Mouse (Mus musculus) testis, adult 2 months (tissue): ENCODE data around the gene Gm20425. TPM values are rescaled to one million over a fixed set of nuclear protein-coding genes. Genes with fewer than 3 reads are reported as not detected.

Experiments used
- H3K27ac ChIP-seq: fragments of 200-500 bp; 2 replicates; pipeline ENCODE4 v1.5.1; 2012; ENCODE audit warnings: low read depth, low read length; ENCODE audit not compliant: control insufficient read depth, insufficient read depth
- H3K27me3 ChIP-seq: fragments of 200-500 bp; 2 replicates; pipeline ENCODE4 v1.6.1; 2012; ENCODE audit warnings: mild to moderate bottlenecking, low read length, moderate library complexity; ENCODE audit not compliant: control insufficient read depth, insufficient read depth
- H3K36me3 ChIP-seq: fragments of 200-500 bp; 2 replicates; pipeline ENCODE4 v1.6.1; 2012; ENCODE audit warnings: mild to moderate bottlenecking, low read length; ENCODE audit not compliant: control insufficient read depth, insufficient read depth
- H3K4me1 ChIP-seq: fragments of 200-500 bp; 2 replicates; pipeline ENCODE4 v1.6.1; 2012; ENCODE audit warnings: low read length; ENCODE audit not compliant: control insufficient read depth, insufficient read depth
- H3K4me3 ChIP-seq: fragments of 200-500 bp; 2 replicates; pipeline ENCODE4 v1.5.1; 2012; ENCODE audit warnings: low read depth, mild to moderate bottlenecking, low read length, moderate library complexity, mixed read lengths; ENCODE audit not compliant: control insufficient read depth
- CTCF ChIP-seq: fragments of 200-500 bp; IDR thresholded peaks from 2 replicates; pipeline ENCODE4 v1.5.1; 2012; ENCODE audit warnings: low read depth, mild to moderate bottlenecking, inconsistent platforms, low read length, moderate library complexity; ENCODE audit not compliant: control insufficient read depth, insufficient read depth, insufficient replicate concordance
- POLR2A ChIP-seq: fragments of 200-500 bp; IDR thresholded peaks from 2 replicates; pipeline ENCODE4 v1.6.1; 2012; ENCODE audit warnings: low read depth, mild to moderate bottlenecking, inconsistent platforms, low read length, moderate library complexity; ENCODE audit not compliant: control insufficient read depth
- polyA plus RNA-seq: library from polyadenylated mRNA; depleted of rRNA; stranded (reverse); fragments of >200 nt; gene quantifications from 2 replicates; pipeline ENCODE4 v1.2.3, GENCODE M21; 2012

Gene Gm20425
- polyA plus RNA-seq, 1 experiment = 4.7 TPM

DNA sequence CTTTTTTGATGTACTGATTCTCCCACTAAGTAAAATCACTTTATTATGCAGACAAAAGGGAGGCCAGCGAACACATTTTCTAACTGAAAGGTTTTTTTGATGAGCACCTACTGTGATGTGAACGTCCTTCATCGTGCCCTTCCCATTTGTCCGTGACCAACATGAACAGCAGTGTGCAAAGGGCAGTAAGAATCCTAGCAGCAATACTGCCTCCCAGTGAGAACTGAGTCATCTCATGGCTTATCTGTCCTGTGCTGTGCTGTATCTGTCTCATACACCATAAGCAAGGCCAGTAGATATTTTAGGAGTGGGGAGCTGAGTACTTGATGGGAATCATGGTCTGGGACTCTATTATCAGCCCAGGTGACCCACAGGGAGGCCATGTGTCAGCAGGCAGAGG, 41.7 kb downstream of the Gm20425 start:
- Histone ChIP-seq H3K4me3 (no peak overlapping the region), H3K36me3 (peaks cover 1% of the 10 kb centered on the region; the same call in 1 of the 2 replicates), H3K27ac (no peak overlapping the region), H3K4me1 (no peaks in the 10 kb centered on the region), H3K27me3 (no peaks in the 10 kb centered on the region)
- TF ChIP-seq POLR2A (no peak), CTCF (no peak)

DNA sequence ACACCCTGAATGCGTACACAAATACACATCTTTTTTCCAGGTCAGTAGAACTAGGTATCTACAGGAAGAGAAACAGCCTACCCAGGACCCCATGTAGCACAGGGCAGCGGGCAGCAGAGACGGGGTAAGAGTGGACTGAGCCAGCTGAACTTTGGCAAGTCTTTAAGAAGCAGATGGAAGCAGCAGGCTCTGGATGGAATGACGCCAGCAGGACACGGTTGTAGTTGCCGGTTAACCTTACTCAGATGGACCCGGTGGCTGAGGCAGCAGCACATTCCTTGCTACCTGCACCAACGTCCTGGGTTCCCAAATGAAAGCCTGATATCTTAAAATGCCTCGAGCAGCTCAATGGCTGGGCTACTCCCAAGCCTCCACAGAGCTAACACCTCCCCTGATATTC, 43.4 kb downstream of the Gm20425 start:
- Histone ChIP-seq H3K27ac (no peak overlapping the region), H3K36me3 (peaks cover 1% of the 10 kb centered on the region; the same call in 1 of the 2 replicates), H3K27me3 (no peaks in the 10 kb centered on the region), H3K4me1 (no peaks in the 10 kb centered on the region; the same call in 1 of the 2 replicates), H3K4me3 (no peak overlapping the region)
- TF ChIP-seq POLR2A = no peak
- TF ChIP-seq CTCF = no peak

DNA sequence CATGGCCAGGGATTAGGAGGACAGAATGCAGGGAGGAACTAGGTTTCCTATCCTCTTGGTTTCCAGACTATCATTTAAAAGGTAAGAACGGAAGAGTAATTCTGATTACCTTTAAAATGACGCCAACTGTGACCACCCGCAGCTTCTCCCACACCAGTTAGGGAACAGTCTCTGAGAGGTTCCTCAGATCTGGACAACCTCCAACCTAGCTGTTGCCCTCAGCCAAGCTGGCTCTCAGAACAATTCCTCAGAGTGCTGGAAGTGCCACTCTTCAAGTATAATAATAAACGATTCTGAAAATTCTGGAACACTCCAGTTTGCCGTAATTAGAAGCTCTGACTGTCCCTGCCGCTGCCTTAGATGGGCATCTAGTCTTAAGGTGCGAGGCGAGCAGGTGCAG, 44.2 kb downstream of the Gm20425 start:
- H3K27ac ChIP-seq = no peak overlapping the region

DNA sequence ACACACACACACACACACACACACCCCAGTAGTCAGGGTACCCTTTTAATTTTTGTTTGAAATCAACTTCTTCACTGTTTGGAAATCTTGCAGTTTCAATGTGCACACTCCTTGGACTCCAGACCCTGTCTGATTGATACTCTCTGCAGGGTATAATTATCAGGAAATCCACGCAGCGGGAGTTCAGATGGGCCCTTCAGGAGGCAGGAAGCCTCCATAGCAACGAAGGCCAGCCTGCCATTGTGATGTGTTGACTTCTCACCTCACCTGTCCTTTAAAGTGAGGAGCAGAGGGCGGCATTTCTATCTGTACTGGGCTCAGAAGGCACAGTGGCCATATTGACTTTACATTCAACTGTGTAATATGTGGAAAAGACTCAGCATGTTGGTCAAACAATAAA, 45.3 kb downstream of the Gm20425 start:
- Histone ChIP-seq H3K36me3 (no peaks in the 10 kb centered on the region), H3K27me3 (no peaks in the 10 kb centered on the region), H3K4me1 (peaks cover 7% of the 10 kb centered on the region), H3K4me3 (no peak overlapping the region; the same call in 1 of the 2 replicates), H3K27ac (no peak overlapping the region)
- TF ChIP-seq POLR2A (no peak), CTCF (no peak)

More for the DNA sequence above, 44.2 kb downstream of the Gm20425 start:
- Histone ChIP-seq H3K4me3 (no peak overlapping the region), H3K36me3 (no peaks in the 10 kb centered on the region), H3K27me3 (no peaks in the 10 kb centered on the region), H3K4me1 (no peaks in the 10 kb centered on the region; the same call in none of the 2 replicates)
- TF ChIP-seq CTCF = no peak
- no peak for TF ChIP-seq POLR2A

DNA sequence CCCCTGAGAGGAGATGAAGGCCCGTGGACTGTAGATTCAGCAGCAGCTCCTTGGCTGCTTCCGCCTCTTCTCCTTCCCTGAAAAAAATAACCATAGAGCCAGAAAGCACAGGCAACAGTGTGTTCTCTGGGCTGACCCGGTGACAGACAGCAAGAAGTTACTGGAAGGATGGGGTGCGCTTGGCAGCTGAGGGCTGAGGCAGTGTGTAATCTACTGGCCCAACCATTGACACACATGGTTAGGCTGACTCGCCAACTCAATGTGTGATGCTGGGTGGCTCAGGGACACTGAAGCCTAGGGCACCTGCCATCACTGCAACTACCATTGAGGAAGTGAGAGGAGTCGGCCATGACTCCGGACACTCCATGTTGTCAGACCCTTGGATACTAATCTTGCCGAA, 48.2 kb downstream of the Gm20425 start:
- H3K36me3 ChIP-seq = no peaks in the 10 kb centered on the region
- no peak overlapping the region for H3K27ac ChIP-seq
- no peaks in the 10 kb centered on the region for H3K27me3 ChIP-seq
- TF ChIP-seq POLR2A = no peak
- H3K4me1 ChIP-seq = peaks cover 7% of the 10 kb centered on the region
- no peak overlapping the region for H3K4me3 ChIP-seq

DNA sequence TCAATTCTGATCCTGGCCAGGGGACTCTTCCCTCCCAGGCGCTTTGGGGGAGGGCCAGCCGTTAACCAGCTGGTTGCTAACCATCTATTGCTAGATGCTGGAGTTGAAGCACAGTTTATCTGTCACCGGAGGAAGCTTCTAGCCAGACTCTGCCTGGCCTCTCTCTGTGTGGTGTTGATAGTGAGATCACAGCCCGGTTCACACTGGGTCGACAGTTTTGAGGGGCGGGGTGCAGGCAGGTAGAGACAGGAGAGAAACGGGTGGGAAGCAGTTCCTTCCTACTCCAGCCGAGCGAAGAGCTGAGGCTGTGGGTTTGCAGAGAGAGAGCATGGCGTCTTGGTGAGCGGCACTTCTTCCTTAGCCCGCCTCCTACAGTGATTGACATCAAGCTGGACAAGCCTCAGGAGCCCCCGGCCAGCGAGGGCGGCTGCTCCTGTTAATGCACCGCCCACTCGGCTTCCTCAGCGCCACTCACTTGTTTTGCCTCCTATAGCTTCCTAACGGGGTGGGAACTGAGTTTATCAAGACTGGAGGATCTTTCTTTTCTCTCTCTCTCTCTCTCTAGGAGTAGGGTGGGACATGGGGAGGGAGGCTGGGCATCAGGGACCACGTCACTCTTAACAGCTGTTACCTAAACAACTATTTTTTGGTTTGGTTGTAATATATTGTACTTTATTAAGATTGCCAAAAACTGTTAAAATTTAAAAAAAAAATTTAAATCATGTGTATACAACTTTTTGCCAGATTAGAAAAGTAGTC, 49.1 kb downstream of the Gm20425 start:
- no peak for TF ChIP-seq POLR2A
- TF ChIP-seq CTCF = no peak
- Histone ChIP-seq H3K27me3 (no peaks in the 10 kb centered on the region), H3K36me3 (no peaks in the 10 kb centered on the region), H3K27ac (peak overlapping the region; percentile 40; the same call in 1 of the 2 replicates), H3K4me1 (peaks cover 7% of the 10 kb centered on the region), H3K4me3 (peak overlapping the region; percentile 69)

DNA sequence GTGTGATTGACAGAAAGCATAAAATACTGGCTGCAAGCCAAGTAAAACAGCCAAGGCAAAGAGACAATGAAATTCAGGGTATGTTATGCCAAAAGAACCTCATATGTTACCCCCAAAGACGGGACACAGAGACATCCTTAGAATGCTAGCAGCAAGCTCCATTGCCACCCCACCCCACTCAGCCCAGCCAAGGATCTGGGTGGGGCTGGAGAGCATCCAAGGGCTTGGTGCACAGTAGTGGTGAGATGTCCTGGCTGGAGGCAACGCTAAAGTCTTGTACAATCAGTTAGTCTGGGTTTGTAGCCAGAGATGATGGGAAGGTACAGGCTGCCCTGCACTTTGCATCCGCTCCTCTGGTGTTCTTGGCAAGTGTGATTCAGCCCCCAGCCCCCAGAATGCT, 49.8 kb downstream of the Gm20425 start:
- Histone ChIP-seq H3K27ac (no peak overlapping the region; the same call in 1 of the 2 replicates), H3K4me3 (no peak overlapping the region), H3K36me3 (no peaks in the 10 kb centered on the region), H3K4me1 (peaks cover 7% of the 10 kb centered on the region), H3K27me3 (no peaks in the 10 kb centered on the region)
- no peak for TF ChIP-seq POLR2A
- TF ChIP-seq CTCF = no peak
